Mouse (Mus musculus): ENCODE results near the gene Plscr5. TPM values are rescaled to one million over a fixed set of nuclear protein-coding genes. Genes with fewer than 3 reads are reported as not detected.
A peak's percentile ranks its signal among the peaks of the same experiment; 100 is the strongest.

Gene Plscr5
- polyA plus RNA-seq, 1 experiment from 2014 or later: not detected

GRCm38 (mm10) chr9:92228867-92229832 is 36.4 kb downstream of the Plscr5 start:
- whole genome bisulfite sequencing: 75% methylated on average over 16 of the region's 16 CpGs
- no peak overlapping the region for H3K4me3 ChIP-seq (replicated peaks)
- no peak overlapping the region for H3K27ac ChIP-seq
- no peaks in the 10 kb centered on the region for H3K4me1 ChIP-seq (replicated peaks)
- H3K4me2 ChIP-seq: no peak overlapping the region
- ATAC-seq (ENCODE audit: insufficient number of reproducible peaks, insufficient read depth, low FRiP score, low TSS enrichment, low read depth): no peak
- no peaks in the 10 kb centered on the region for H3K9me3 ChIP-seq
- no peaks in the 10 kb centered on the region for H3K36me3 ChIP-seq
- H3K27me3 ChIP-seq: no peaks in the 10 kb centered on the region
- H3K9ac ChIP-seq (replicated peaks): no peak overlapping the region

- no peaks in the 10 kb centered on the region for H3K27me3 ChIP-seq
- no peak overlapping the region for H3K9ac ChIP-seq (replicated peaks)
- H3K4me3 ChIP-seq (replicated peaks): no peak overlapping the region
- H3K4me2 ChIP-seq: no peak overlapping the region
- ATAC-seq (ENCODE audit: insufficient number of reproducible peaks, insufficient read depth, low FRiP score, low TSS enrichment, low read depth): no peak
- H3K27ac ChIP-seq: no peak overlapping the region
- 0 out of 2 replicates have a peak, but pooled peaks cover 5% of the 10 kb centered on the region for H3K4me1 ChIP-seq (replicated peaks)
- no peaks in the 10 kb centered on the region for H3K9me3 ChIP-seq
- H3K36me3 ChIP-seq: no peaks in the 10 kb centered on the region
- WGBS: 38% methylated on average over 2 of the region's 2 CpGs
These were observed 37.1 kb downstream of the Plscr5 start for GRCm38 (mm10) chr9:92229833-92230205.

GRCm38 (mm10) chr9:92234901-92235458 is 42.2 kb downstream of the Plscr5 start:
- H3K4me2 ChIP-seq: no peak overlapping the region
- no peaks in the 10 kb centered on the region for H3K9me3 ChIP-seq
- 0 out of 2 replicates have a peak, but pooled peaks cover 6% of the 10 kb centered on the region for H3K4me1 ChIP-seq (replicated peaks)
- H3K27ac ChIP-seq: no peak overlapping the region
- no peaks in the 10 kb centered on the region for H3K36me3 ChIP-seq
- ATAC-seq (ENCODE audit: insufficient number of reproducible peaks, insufficient read depth, low FRiP score, low TSS enrichment, low read depth): no peak
- H3K9ac ChIP-seq (replicated peaks): no peak overlapping the region
- H3K4me3 ChIP-seq (replicated peaks): no peak overlapping the region
- no peaks in the 10 kb centered on the region for H3K27me3 ChIP-seq
- WGBS: 69% methylated on average over 11 of the region's 11 CpGs

GRCm38 (mm10) chr9:92248773-92249446 is 56.2 kb downstream of the Plscr5 start:
- Histone ChIP-seq H3K9ac (replicated peaks) (no peak overlapping the region), H3K9me3 (no peaks in the 10 kb centered on the region), H3K27ac (no peak overlapping the region), H3K4me2 (peak overlapping the region; percentile 53; the same call in 1 of the 2 replicates), H3K27me3 (no peaks in the 10 kb centered on the region), H3K4me3 (replicated peaks) (no peak overlapping the region), H3K36me3 (no peaks in the 10 kb centered on the region), H3K4me1 (replicated peaks) (peaks cover 7% of the 10 kb centered on the region; the same call in 1 of the 2 replicates)
- 81% methylated on average over 7 of the region's 7 CpGs for WGBS
- ATAC-seq (ENCODE audit: insufficient number of reproducible peaks, insufficient read depth, low FRiP score, low TSS enrichment, low read depth): no peak

DNA sequence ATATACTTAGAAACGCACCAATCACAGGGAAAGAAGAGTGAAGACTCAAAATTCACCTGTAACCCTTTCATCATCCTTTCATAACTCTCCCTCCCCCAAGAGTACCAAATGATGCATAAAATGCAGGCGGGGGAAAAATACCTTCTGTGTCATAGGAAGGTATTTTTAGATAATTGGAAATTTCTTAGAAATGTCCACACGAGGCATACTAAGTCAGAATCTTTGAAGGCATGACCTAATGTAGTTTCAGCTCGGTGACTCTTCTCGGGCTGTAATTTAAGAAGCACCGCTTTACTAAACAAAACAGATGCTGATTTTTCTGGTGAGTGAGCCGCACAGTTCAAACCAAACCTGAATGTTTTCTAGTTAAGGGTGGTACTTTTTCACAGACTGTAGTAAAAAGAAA is 56.7 kb downstream of the Plscr5 start, which contains the start of gene Plscr1:
Plscr1 (plus strand) TSS at position 304 of the 406 bp plus-strand sequence.
- Histone ChIP-seq H3K27me3 (no peaks in the 10 kb centered on the region), H3K4me2 (peak within 1 kb of the TSS; percentile 53), H3K27ac (peak within 1 kb of the TSS; percentile 94), H3K4me3 (replicated peaks) (peak within 1 kb of the TSS; percentile 62), H3K4me1 (replicated peaks) (peaks cover 7% of the 10 kb centered on the region; the same call in 1 of the 2 replicates), H3K36me3 (no peaks in the 10 kb centered on the region), H3K9ac (replicated peaks) (peak within 1 kb of the TSS; percentile 71), H3K9me3 (no peaks in the 10 kb centered on the region)
- WGBS: 31% methylated on average over 7 of the region's 7 CpGs
- ATAC-seq (ENCODE audit: insufficient number of reproducible peaks, insufficient read depth, low FRiP score, low TSS enrichment, low read depth): 0 out of 2 replicates have a peak, but pooled peaks have one; percentile 5

DNA sequence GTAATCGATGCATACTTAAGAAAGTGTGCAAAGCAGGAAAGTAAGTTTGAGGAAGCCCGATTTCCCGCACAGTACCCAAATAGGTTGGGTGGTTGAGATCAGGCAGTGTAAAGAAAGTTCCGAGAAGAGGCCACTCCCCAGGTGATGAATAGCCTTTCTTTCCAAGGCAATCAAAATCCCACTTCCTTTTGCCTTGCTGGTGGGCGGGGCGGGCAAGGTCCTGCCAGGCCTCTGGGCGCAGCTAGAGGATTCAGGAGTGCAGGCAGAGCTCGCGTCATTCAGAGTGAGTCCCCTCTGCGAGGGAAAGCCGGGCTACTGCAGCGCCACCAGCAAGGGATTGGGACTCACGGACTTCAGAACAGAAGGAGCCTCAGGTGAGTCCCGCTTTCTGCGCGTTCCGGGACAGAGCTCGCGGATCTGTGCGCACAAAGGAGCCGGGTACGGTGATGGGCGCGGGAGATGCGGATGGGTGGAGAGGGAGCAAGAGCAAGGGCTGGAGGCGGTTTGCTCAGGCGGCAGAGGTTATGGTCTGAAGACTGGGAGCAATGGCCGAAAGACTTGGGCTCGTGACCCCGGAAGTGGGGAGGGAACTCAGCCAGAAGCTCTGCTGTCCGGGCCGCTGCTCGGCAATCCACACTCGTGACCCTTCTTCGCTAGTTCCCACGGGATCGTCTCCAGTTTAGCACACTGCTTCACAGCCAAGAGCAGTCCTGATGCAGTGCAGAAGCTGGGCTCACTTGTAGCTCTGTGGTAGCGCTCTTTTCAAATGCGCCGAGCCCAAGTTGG is 57.4 kb downstream of the Plscr5 start:
- no peaks in the 10 kb centered on the region for H3K27me3 ChIP-seq
- H3K36me3 ChIP-seq: no peaks in the 10 kb centered on the region
- H3K27ac ChIP-seq: peak overlapping the region; percentile 94
- no peaks in the 10 kb centered on the region for H3K9me3 ChIP-seq
- H3K4me2 ChIP-seq: peak overlapping the region; percentile 53
- peaks cover 7% of the 10 kb centered on the region; the same call in 1 of the 2 replicates for H3K4me1 ChIP-seq (replicated peaks)
- WGBS: under 1% methylated on average over 40 of the region's 40 CpGs
- ATAC-seq (ENCODE audit: insufficient number of reproducible peaks, insufficient read depth, low FRiP score, low TSS enrichment, low read depth): peak; percentile 92
- peak overlapping the region; percentile 62 for H3K4me3 ChIP-seq (replicated peaks)
- H3K9ac ChIP-seq (replicated peaks): peak overlapping the region; percentile 71

GRCm38 (mm10) chr9:92252718-92253117 is 60.0 kb downstream of the Plscr5 start:
- Histone ChIP-seq H3K27ac (no peak overlapping the region), H3K9ac (replicated peaks) (no peak overlapping the region), H3K36me3 (no peaks in the 10 kb centered on the region), H3K4me3 (replicated peaks) (no peak overlapping the region), H3K4me2 (no peak overlapping the region), H3K4me1 (replicated peaks) (peaks cover 7% of the 10 kb centered on the region; the same call in 1 of the 2 replicates), H3K27me3 (no peaks in the 10 kb centered on the region), H3K9me3 (no peaks in the 10 kb centered on the region)
- 91% methylated on average over 5 of the region's 5 CpGs for WGBS
- ATAC-seq (ENCODE audit: insufficient number of reproducible peaks, insufficient read depth, low FRiP score, low TSS enrichment, low read depth): no peak

- Histone ChIP-seq H3K9ac (replicated peaks) (no peak overlapping the region), H3K27me3 (no peaks in the 10 kb centered on the region), H3K36me3 (no peaks in the 10 kb centered on the region), H3K4me1 (replicated peaks) (peaks cover 7% of the 10 kb centered on the region; the same call in 1 of the 2 replicates), H3K27ac (no peak overlapping the region), H3K4me2 (no peak overlapping the region), H3K4me3 (replicated peaks) (no peak overlapping the region), H3K9me3 (no peaks in the 10 kb centered on the region)
- 92% methylated on average over 10 of the region's 10 CpGs for WGBS
- no peak for ATAC-seq (ENCODE audit: insufficient number of reproducible peaks, insufficient read depth, low FRiP score, low TSS enrichment, low read depth)
These were observed 61.0 kb downstream of the Plscr5 start for GRCm38 (mm10) chr9:92253585-92254321.

Measured in limb, embryonic 12.5 days (tissue).